Mouse (Mus musculus) heart, postnatal 0 days (tissue): Measurements from ENCODE around the gene Mob1b.

Source experiments
- CTCF ChIP-seq: IDR thresholded peaks from 2 replicates; pipeline ENCODE4 v1.5.1; 2016; ENCODE audit warnings: antibody characterized with exemption, control low read depth, low read depth
- EP300 ChIP-seq: IDR thresholded peaks from 2 replicates; pipeline ENCODE4 v1.6.1; 2016; ENCODE audit warnings: antibody characterized with exemption, low read depth

- TF ChIP-seq CTCF = no peak
- TF ChIP-seq EP300 = no peak
These were observed 29.8 kb upstream of the Mob1b start for GRCm38 (mm10) chr5:88690681-88691505.
